Mouse (Mus musculus) naive thymus-derived CD4-positive, alpha-beta T cell, adult 2 months (primary cell): ENCODE measurements around the gene Idua.
A peak's percentile ranks its signal among the peaks of the same experiment; 100 is the strongest.

ENCODE experiments used
- DNase-seq: peaks from one replicate; pipeline ENCODE4 v3.0.0-alpha.2; 2011; ENCODE audit warnings: low read depth

Gene Idua

DNA sequence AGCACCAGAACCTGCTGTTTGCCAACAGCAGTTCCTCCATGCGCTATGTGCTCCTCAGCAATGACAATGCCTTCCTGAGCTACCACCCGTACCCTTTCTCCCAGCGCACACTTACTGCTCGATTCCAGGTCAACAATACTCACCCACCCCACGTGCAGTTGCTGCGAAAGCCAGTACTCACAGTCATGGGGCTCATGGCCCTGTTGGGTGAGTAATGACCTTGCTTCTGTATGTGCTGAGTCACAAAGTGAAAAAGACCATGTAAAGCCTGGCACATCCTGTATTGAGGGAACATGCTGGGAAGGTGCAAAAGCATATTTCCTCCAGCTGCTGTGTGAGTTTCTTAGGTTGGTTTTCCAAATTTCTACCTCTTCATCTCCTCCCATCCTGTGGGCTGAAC lies 20.7 kb downstream of the Idua start:
- DNase-seq = no peak

DNA sequence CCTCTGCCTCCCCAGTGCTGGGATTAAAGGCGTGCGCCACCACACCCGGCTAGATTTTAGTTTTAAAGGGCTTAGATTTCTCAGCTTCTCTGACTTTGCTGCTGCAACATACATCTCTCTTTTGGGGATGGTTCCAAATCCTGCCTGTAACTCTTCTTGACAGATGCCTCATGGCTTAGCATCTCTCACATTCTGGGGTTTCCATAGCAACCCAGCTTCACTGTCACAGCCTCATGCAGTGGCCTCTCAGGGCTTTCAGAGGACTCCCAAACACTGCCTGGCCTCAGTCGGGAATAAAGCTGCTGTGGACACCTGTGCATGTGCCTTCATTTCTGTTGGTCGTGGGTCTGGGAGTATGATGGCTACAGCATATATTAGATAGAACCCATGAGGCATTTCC lies 29.0 kb downstream of the Idua start:
- DNase-seq = no peak

DNA sequence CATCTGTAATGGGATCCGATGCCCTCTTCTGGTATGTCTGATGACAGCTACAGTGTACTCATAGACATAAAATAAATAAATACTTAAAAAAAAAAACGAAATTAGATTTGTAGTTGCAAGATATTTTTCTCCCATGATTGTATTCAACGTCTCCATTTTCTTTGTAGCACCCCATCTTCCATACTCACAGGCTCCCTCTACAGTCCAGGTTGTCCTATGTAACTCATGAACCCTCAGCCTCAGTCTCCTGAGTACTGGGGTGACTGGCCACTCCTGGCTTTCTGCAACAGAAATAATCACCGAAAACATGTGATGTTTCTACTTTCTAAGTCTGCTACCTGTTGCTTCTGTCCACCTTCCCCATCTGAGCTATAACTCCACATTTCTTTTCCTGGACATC lies 31.0 kb downstream of the Idua start:
- peak; percentile 56 for DNase-seq

DNA sequence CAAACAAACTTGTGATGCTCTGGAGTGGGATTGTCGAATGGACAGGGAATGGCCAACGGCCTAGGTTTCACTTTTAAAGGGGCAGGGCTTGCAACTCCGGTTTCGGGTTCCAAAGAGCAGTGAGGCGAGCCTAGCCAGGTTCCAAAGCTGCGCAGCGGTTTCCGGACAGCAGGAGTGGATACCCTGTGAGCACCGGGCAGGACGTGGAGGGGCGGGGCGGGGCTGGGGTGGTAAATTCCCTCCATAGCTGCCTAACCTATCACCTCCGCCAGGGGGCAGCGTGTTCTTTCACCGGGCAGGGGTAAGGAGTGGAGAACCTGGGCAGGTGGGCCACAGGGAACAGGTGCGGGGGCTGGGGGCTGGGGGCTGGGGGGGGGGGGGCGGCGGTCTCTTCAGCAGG lies 32.1 kb downstream of the Idua start, which contains the start of gene Fgfrl1:
Gene Fgfrl1, plus strand, starts transcription at position 112 of the 400 bp plus-strand sequence.
- peak; percentile 86 for DNase-seq

DNA sequence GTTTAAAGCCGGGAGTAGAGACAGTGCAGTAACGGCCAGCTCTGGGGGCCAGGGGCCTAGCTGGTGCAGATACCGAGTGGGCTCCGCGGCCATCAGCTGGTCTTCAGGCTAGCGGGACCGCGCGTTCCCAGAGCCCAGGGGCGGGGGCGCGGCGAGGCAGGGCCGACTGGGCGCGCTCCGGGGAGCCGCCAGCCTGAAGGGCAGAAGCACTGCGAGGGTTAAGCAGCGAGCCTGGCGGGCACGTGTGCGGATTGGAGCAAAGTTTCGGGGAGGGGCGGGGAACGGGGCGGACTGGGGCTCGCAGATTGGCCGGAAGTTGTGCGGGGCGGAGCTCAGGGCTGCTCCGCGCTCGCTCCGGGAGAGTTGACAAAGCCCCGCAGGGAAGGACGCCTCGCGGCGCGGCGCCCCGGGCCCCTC lies 33.7 kb downstream of the Idua start:
- peak; percentile 93 for DNase-seq

DNA sequence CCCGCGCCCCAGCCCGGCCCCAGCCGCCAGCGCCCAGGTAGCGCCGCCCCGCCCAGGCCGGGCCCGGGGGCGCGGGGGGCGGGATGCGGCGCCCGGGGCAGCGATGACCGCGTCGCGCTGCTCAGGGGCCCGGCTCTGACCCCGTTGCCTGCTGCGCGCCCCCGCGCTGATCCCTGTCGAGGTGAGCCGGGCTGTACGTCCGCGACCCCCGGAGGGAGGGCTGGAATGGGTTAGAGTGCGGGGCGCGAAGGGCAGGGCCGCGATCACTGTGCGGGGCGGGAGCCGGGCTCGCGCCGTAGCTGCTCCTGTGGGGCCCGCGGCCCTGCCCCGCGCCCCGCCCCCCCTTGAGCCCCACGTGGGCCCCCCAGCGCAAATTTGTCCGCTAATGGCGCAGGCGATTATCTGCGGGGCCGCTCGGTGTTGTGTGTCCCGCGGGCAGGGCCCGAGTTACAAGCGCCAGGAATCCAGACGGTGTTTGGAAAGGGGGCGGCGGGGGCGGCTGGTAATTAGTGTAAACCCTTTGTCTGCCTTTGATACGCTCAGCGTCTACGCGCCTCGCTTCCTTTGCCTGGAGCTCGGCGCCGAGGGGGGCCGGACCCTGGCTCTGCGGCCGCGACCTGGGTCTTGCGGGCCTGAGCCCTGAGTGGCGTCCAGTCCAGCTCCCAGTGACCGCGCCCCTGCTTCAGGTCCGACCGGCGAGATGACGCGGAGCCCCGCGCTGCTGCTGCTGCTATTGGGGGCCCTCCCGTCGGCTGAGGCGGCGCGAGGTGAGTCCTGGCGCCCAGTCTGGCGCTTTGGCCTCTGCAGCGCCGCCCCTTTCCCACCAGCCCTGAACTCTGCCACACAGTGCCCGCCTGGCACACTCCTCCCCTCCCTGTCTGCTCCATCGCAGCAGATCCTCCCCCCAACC lies 34.5 kb downstream of the Idua start:
- peak; percentile 43 for DNase-seq

DNA sequence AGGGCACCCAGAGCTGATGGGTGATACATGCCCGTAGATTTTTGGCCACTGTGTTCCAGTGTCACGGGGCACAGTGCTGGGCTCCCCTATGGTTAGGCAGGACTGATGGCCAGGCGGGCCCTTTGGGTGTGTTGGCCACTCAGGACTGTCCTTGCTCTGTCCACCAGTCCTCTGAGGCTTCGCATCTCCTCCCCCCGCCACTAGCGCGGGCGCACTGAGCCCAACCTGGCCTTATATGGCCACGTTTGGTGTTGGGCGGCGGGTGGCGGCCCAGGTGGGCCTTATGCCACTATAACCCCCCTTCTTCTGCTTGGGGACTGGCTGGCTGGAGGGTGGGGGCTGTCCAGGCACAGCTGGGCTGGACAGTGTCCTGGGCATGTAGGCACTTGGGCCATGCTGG lies 35.7 kb downstream of the Idua start:
- DNase-seq = no peak

DNA sequence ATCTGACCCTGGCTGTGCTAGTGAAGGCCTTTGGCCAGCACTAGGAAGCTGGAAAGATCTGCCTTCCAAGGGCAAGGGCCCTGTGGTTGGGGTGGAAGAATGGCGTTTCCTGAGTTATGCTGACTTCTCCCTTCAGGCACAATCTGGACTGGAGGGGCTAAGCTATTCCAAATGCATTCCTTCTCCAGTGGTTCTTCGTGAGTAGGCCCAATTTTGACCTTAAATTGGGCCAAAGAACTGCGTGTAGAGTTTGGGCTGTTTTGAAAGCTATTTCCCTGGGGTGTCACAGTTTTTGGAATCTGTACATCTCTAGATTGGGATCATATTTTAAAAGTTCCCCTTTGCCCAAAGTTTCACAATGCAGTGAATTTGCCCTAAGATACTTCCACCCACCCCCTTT lies 36.4 kb downstream of the Idua start:
- DNase-seq = no peak

DNA sequence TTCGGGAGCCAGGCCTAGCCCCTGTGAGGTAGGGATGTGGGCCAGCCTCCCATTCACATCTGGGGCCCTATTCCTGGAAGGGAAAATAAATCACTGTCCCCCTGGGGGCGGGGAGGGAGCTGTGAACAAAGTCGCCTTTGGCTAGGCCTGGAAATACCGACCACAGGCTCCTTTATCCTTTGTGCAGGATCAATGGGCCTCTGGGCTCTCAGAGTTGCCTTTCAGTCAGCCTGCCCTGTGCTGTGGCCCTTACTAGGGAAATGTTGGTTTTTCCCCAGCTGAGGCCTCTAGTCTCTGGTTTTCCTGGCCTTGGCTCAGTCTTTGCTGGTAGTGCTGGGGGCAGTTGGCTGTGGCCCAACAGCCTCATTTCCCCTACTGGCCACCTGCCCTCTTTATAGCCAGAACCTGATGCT lies 37.2 kb downstream of the Idua start:
- no peak for DNase-seq

DNA sequence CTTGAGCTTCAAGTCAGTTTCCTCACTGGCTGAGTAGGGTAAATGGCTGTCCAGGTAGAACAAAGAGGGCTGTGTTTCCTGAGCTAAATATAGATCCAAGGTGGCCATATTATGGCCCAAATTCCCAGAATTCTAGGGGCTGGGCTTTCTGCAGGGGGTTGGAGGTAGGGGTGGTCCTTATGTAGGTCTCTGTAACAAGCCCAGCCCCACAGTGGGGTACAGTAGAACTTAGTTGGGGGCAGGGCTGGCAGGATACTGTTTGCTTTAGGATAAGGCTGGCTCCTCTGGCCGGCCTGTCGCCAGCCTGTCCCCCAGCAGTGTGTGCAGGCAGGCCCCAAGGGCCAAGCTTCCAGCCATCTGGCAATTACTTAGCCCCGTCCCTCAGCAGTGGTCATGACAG lies 40.2 kb downstream of the Idua start:
- no peak for DNase-seq

DNA sequence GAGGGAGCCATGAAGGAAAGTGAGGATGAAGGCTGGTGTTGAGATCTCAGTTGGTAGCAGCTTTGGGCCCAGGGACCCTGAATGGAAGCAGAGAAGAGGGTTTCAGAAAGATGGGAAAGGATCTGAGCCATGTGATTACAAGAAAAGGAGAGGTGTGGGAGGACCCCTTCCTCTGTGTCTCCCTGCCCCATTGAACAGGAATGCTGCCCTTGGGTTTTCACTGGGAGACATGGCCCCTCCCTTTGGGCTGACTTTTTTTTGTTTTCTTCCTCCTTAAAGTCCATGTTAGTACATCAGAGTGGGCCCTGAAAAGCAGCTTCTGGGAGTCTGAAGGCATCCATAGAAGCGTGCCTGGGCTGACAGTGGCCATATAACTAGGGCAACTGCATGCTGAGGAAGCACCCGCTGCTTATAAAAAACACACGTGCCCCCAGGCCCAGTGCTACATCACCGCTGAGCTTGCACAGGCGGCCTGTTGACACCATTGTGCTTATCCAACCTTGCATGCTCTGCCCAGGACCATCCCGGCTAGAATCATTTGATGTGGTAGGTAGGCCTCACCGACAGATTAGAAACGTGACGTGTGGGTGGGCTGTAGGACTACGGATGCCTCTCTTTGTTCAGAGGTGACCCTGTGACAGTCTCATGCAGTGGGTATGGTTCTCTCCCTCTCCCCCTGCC lies 41.4 kb downstream of the Idua start:
- no peak for DNase-seq

DNA sequence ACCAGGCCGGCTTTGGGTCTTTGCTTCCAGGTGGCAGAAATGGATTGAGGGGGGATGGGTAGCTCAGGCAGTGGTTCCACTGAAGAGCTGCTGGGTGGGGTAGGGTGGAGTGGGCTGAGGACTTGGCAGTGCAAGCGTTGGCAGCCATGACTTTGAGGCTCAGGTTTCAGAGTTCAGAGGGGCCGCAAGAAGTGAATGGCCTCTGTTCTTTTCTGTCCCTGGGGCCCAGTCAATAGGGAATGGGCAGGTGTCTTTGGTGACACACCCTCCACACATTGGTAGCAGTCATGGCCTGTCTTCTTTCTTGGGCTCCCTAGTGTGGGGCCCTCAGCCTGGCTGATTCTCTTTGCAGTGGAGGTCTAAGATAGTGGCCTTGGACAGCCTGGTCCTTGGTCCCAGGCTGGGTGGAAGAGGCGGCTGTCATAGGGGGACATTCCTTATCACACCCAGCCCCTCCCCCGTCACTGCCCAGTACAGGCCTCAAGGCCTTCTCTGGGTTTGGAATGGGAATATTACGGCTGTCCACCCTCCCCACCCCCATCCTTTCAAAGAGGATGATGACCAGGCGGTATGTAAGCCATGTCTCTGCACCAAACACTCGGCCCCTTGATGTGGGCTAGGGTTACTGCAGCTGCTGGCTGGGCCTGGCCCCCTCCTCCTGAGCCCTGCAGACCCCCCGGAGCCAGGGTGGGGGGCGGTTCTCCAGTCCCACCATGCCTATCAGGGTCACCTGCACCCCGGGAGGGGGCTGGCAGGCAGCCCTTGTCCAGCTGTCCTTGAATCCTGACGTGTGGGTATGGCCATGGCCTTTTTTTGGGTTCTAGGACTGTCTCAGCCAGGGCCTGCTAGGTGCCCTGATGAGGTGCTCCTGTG lies 43.9 kb downstream of the Idua start:
- no peak for DNase-seq

DNA sequence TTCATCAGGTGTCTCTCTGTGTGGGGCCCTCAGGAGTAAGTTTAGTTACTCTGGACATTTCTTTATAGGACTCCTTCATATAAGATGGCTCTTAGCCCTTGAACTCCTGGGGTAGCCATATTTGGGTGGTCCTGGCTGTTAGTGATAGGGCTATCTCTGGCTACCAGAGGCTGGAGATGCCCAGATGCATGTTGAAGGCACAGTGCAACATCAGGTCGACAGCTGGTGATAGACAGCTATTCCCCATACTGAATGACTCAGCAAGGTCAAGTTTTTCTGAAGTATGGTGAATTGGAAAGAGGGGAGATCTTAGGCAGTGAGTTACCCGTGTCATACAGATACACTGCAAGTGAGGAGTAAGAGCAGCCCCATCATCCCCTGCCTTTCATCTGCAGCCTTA lies 47.6 kb downstream of the Idua start:
- no peak for DNase-seq

DNA sequence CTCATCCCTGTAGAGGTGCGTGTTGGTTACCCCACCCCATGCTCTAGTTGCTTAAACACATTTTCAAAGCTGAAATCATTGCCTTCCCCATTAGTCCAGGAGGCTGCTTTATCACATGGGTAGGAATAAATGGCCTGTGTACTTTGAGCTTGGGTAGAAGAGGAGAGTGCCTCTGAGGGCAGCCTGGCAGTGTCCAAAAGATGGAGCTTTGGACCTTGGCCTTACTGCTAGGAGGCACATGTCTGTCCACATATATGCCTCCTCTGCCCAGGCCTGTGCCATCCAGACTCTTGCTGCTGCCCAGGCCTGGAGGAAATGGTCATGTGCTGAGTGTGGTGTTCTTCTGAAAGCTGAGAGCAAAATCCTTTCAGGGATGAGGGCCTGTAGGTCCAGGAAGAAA lies 48.3 kb downstream of the Idua start:
- DNase-seq = no peak

DNA sequence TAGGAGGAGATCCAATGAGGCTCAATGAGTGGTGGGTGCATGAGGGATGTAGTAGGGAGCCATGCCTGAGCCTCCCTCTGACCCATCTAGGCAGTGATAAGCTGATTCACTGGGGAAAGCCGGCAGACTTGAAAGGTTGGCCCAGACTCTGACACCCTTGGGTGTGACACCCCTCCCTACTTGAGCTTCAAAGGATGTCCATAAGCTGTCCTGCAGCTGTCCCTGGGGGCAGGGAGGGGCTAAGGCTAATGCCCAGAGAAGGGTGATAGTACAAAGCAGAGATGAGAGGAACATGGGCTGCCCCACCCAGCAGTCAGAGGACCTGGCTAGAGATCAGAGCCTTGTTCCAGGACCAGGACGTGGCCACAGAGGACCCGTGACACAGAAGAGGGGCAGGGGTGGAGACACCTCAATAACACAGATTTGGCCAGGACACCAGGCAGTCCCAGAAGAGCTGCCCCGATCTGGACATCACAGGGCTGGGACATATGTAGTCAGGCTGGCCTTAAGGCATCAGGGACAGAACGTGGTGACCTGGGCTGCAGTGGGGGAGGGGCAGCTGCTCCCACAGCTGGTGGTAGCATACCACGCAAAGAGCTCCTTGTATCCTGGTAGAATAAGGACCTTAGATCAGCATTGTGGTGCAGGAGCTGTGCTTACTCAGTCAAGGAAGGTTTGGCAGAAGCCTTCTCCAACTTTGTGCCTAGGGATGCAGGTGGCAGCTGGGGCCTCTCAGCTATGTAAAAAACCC lies 49.0 kb downstream of the Idua start:
- DNase-seq = no peak

DNA sequence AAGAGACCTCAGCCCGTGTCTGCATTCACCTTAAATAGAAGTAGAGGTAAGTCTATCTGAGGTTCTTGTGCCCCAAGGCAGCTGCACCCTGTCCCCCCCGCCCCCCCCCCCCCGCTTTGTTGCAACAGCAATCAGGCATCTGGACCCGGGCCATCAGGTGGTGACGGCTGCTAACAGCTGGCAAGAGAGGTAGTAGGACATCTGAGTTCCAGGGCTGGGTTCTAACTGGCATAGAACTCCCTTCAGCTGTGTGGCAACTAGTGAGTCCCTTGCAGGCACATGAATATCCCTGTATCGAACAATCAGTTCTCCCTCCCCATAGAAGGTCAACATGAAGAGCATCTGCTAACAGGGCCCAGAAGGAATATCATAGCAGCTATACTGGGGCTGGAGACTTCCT lies 51.8 kb downstream of the Idua start:
- no peak for DNase-seq

DNA sequence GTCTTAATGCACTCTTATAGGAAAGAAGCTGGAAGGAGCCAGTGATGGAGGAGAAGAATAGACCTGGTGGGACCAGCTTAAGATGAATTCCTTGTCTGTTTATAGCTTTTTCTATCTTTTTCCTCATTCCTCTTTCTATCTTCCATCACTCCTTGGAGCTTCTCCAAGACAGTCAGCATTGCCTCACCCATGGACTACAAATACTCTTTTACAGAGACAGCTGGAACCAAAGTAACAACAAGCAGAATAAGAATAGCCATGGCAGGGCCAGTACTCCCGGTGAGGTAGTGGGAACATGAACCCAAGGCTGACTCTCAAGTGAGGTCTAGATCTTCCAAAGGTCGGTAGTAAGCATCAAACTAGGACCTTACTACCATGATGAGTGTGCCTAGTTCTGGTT lies 53.0 kb downstream of the Idua start:
- no peak for DNase-seq

DNA sequence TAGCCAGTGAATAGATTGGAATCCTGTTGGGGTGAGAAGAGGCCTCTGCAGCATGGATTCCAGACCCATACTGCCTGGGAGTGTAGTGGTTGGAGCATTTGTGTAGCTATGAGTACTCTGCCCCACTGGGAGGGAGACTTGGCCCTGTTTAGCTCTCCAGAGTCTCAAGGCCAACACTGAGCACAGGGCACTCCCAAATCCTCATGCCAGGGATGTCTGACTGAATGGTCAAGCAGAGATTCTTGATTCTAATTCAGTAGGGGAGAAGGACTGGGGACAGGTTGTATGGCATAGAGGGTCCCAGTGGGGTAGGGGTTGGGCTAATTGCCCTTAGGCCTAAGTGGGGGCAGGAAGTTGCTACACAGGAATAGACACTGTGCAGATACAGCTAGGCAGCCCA lies 53.6 kb downstream of the Idua start:
- DNase-seq = no peak

DNA sequence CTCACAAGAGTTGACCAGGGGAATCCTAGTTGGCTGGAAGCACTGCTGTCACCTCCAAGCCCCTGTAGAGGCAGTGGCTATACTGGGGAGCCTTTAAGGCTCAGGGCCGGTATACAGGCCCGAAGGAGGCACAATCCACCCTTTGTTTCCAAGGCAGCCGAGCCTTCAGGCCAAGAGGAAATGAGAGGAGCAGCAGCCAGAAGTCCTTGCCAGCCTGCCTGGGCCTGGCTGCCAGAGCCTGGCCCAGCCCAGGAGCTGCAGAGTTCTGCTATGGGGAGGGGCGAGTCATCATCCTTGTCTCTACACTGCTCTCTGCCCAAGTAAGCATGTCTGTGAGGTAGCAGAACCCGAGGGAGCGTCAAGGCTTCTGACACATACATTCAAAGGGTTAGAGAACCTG lies 54.0 kb downstream of the Idua start:
- DNase-seq = no peak

DNA sequence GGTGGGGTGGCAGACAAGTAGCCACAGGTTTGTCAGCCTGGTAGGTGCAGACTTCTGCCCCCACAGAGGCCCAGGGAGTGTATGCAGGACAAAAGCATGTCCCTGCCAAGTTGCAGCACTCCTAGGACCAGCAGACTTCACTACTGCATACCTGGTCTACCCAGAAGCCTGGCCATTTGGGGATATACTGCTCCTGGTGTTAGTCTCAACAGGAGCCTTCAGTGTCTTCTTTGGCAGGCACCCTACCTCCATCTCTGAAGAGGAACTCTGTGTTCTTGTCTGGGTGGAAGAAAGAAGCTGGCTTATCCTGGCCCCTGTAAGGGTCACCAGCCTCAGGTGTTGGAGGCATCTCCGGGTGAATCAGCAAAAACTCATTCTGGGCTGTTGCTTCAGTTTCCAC lies 55.8 kb downstream of the Idua start:
- no peak for DNase-seq

DNA sequence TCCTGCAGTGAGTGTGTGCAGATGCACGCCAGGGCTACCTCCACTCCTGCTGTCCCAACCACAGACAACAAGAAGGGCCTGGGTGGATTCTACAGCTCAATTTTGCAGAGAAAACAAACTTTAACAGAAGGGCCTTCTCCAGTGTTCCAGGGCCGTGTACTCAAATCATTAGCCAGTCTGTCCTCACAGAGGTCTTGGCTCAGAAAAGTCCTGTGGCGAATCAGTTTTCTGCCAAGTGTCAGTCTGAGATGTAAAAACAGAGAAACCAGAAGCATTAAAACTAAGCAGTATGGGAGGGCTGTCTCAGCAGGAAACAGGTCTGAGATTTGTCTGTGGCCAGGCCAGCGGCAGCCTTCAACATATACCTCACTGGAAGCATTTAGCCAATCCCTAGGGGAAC lies 57.9 kb downstream of the Idua start:
- DNase-seq = no peak

DNA sequence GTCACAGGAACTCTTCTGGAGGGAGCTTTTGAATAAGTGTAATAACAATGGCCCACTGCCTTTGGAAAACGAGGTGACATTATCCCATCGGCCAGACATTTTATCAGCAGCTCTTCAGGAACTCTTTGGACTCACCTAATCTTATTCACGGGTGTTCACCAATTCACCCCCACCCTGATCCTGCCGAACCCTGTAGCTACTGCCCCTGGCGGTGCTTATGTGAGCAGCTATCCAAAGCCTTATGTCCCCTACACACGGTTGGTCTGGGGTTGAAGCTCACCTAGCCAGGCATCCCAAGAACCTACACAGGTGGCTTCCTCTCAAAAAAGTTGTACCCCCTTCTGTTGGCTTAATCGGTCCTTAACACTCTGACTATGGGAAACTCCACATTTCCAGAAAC lies 59.6 kb downstream of the Idua start:
- no peak for DNase-seq
